Mouse (Mus musculus): ENCODE data around the gene Nat8f1.

DNA sequence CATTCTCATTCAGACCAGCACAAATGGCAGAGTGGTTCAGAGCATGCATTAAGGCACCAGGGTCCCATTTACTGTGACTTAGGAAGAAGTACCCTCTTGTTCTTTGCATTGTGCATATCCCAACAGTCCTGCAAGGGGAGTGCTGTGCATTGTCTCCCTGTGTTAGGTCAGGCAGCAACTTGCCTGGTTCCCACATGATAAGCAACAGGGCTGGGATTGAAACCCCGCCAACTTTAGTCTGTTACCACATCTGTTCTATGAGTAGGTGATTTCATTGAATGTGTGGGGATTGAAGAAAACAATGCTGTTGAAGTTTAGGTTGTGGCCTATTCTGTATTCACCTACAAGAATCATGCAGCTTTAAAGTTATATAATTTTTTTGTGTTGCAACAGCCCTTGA is 11.2 kb upstream of the Nat8f1 start:
- TF ChIP-seq CTCF (IDR thresholded peaks at IDR 0.05; ENCODE audit: insufficient read depth, low read depth, low read length), result no peak
- no peak for TF ChIP-seq POLR2A (IDR thresholded peaks at IDR 0.05; ENCODE audit: insufficient read depth, low read depth, low read length)

Data from olfactory bulb, adult 2 months (tissue).